Mouse (Mus musculus): ENCODE measurements around the gene Tas2r106. TPM values are rescaled to one million over a fixed set of nuclear protein-coding genes. Genes with fewer than 3 reads are reported as not detected.

Tas2r106 gene
- polyA plus RNA-seq (2014; fragmentation: Nextera tagmentation; extraction: Ambion mirVana), result not detected in 2 replicates

GRCm38 (mm10) chr6:131678786-131679185 is at the start of gene Tas2r106:
Tas2r106 (minus strand) TSS chr6:131678886.
- DNase-seq (ENCODE audit: low spot score) (no peak), ATAC-seq (replicated peaks; ENCODE audit: low FRiP score) (no peak)
- Histone ChIP-seq H3K27me3 (ENCODE audit: control insufficient read depth, insufficient read depth, low read length) (no peaks in the 10 kb centered on the region), H3K9me3 (ENCODE audit: control insufficient read depth, low read length) (no peaks in the 10 kb centered on the region), H3K4me1 (replicated peaks; ENCODE audit: control insufficient read depth, insufficient read depth, low read length) (no peaks in the 10 kb centered on the region), H3K4me3 (ENCODE audit: low read depth, low read length) (no peak within 1 kb of the TSS), H3K36me3 (ENCODE audit: control insufficient read depth, insufficient read depth, low read length) (no peaks in the 10 kb centered on the region), H3K27ac (ENCODE audit: low read depth, low read length) (no peak within 1 kb of the TSS), H3K4me2 (ENCODE audit: low read depth, low read length, severe bottlenecking) (no peak within 1 kb of the TSS), H3K9ac (ENCODE audit: low read length) (no peak within 1 kb of the TSS)
- WGBS, result 77% methylated on average over 3 of the region's 3 CpGs

- no peak overlapping the region for H3K4me2 ChIP-seq (ENCODE audit: low read depth, low read length, severe bottlenecking)
- 49% methylated on average over 7 of the region's 7 CpGs for WGBS
- H3K27ac ChIP-seq (ENCODE audit: low read depth, low read length), result no peak overlapping the region
- no peaks in the 10 kb centered on the region for H3K27me3 ChIP-seq (ENCODE audit: control insufficient read depth, insufficient read depth, low read length)
- no peak for ATAC-seq (replicated peaks; ENCODE audit: low FRiP score)
- H3K9me3 ChIP-seq (ENCODE audit: control insufficient read depth, low read length), result no peaks in the 10 kb centered on the region; the same call in 1 of the 2 replicates
- no peaks in the 10 kb centered on the region for H3K4me1 ChIP-seq (replicated peaks; ENCODE audit: control insufficient read depth, insufficient read depth, low read length)
- no peak for DNase-seq (ENCODE audit: low spot score)
- no peaks in the 10 kb centered on the region for H3K36me3 ChIP-seq (ENCODE audit: control insufficient read depth, insufficient read depth, low read length)
- no peak overlapping the region for H3K9ac ChIP-seq (ENCODE audit: low read length)
- no peak overlapping the region for H3K4me3 ChIP-seq (ENCODE audit: low read depth, low read length)
Measured at GRCm38 (mm10) chr6:131712803-131713202, 34.1 kb upstream of the Tas2r106 start.

GRCm38 (mm10) chr6:131689963-131690362 is 11.3 kb upstream of the Tas2r106 start, which contains the start of gene Tas2r114:
Tas2r114 (minus strand) TSS chr6:131690063.
- no peak within 1 kb of the TSS for H3K9ac ChIP-seq (ENCODE audit: low read length)
- H3K9me3 ChIP-seq (ENCODE audit: control insufficient read depth, low read length), result no peaks in the 10 kb centered on the region; the same call in 1 of the 2 replicates
- H3K4me1 ChIP-seq (replicated peaks; ENCODE audit: control insufficient read depth, insufficient read depth, low read length), result no peaks in the 10 kb centered on the region
- no peak within 1 kb of the TSS for H3K4me3 ChIP-seq (ENCODE audit: low read depth, low read length)
- H3K4me2 ChIP-seq (ENCODE audit: low read depth, low read length, severe bottlenecking), result no peak within 1 kb of the TSS
- H3K27ac ChIP-seq (ENCODE audit: low read depth, low read length), result no peak within 1 kb of the TSS
- no peaks in the 10 kb centered on the region for H3K27me3 ChIP-seq (ENCODE audit: control insufficient read depth, insufficient read depth, low read length)
- H3K36me3 ChIP-seq (ENCODE audit: control insufficient read depth, insufficient read depth, low read length), result no peaks in the 10 kb centered on the region
- no peak for DNase-seq (ENCODE audit: low spot score)
- ATAC-seq (replicated peaks; ENCODE audit: low FRiP score), result no peak

- ATAC-seq (replicated peaks; ENCODE audit: low FRiP score), result no peak
- WGBS, result 82% methylated on average over 1 of the region's 1 CpGs
Measured at GRCm38 (mm10) chr6:131687395-131687794, 8.7 kb upstream of the Tas2r106 start, which contains the start of gene Tas2r105. Tas2r105 (minus strand) TSS chr6:131687495.

GRCm38 (mm10) chr6:131685644-131686043 is 7.0 kb upstream of the Tas2r106 start, which contains the start of gene Tas2r104:
Tas2r104 (minus strand) TSS chr6:131685744.
- H3K36me3 ChIP-seq (ENCODE audit: control insufficient read depth, insufficient read depth, low read length), result no peaks in the 10 kb centered on the region
- no peak within 1 kb of the TSS for H3K9ac ChIP-seq (ENCODE audit: low read length)
- H3K4me3 ChIP-seq (ENCODE audit: low read depth, low read length), result no peak within 1 kb of the TSS
- DNase-seq (ENCODE audit: low spot score), result no peak
- H3K4me1 ChIP-seq (replicated peaks; ENCODE audit: control insufficient read depth, insufficient read depth, low read length), result no peaks in the 10 kb centered on the region
- ATAC-seq (replicated peaks; ENCODE audit: low FRiP score), result no peak
- no peaks in the 10 kb centered on the region for H3K9me3 ChIP-seq (ENCODE audit: control insufficient read depth, low read length)
- no peak within 1 kb of the TSS for H3K27ac ChIP-seq (ENCODE audit: low read depth, low read length)
- WGBS, result 87% methylated on average over 1 of the region's 1 CpGs
- H3K4me2 ChIP-seq (ENCODE audit: low read depth, low read length, severe bottlenecking), result no peak within 1 kb of the TSS
- no peaks in the 10 kb centered on the region for H3K27me3 ChIP-seq (ENCODE audit: control insufficient read depth, insufficient read depth, low read length)

More at GRCm38 (mm10) chr6:131687395-131687794, 8.7 kb upstream of the Tas2r106 start, which contains the start of gene Tas2r105:
- Histone ChIP-seq H3K9me3 (ENCODE audit: control insufficient read depth, low read length) (no peaks in the 10 kb centered on the region), H3K27ac (ENCODE audit: low read depth, low read length) (no peak within 1 kb of the TSS), H3K4me1 (replicated peaks; ENCODE audit: control insufficient read depth, insufficient read depth, low read length) (no peaks in the 10 kb centered on the region), H3K9ac (ENCODE audit: low read length) (no peak within 1 kb of the TSS), H3K4me2 (ENCODE audit: low read depth, low read length, severe bottlenecking) (no peak within 1 kb of the TSS), H3K27me3 (ENCODE audit: control insufficient read depth, insufficient read depth, low read length) (no peaks in the 10 kb centered on the region), H3K36me3 (ENCODE audit: control insufficient read depth, insufficient read depth, low read length) (no peaks in the 10 kb centered on the region), H3K4me3 (ENCODE audit: low read depth, low read length) (no peak within 1 kb of the TSS)
- DNase-seq (ENCODE audit: low spot score), result no peak

GRCm38 (mm10) chr6:131660049-131660448 is 18.6 kb downstream of the Tas2r106 start, which contains the start of gene Tas2r107:
Tas2r107 (minus strand) TSS chr6:131660149.
- no peaks in the 10 kb centered on the region for H3K36me3 ChIP-seq (ENCODE audit: control insufficient read depth, insufficient read depth, low read length)
- no peak within 1 kb of the TSS for H3K4me2 ChIP-seq (ENCODE audit: low read depth, low read length, severe bottlenecking)
- H3K4me1 ChIP-seq (replicated peaks; ENCODE audit: control insufficient read depth, insufficient read depth, low read length), result no peaks in the 10 kb centered on the region
- H3K9me3 ChIP-seq (ENCODE audit: control insufficient read depth, low read length), result no peaks in the 10 kb centered on the region
- no peak within 1 kb of the TSS for H3K9ac ChIP-seq (ENCODE audit: low read length)
- ATAC-seq (replicated peaks; ENCODE audit: low FRiP score) (no peak), DNase-seq (ENCODE audit: low spot score) (no peak)
- H3K27ac ChIP-seq (ENCODE audit: low read depth, low read length), result no peak within 1 kb of the TSS
- H3K27me3 ChIP-seq (ENCODE audit: control insufficient read depth, insufficient read depth, low read length), result no peaks in the 10 kb centered on the region
- no peak within 1 kb of the TSS for H3K4me3 ChIP-seq (ENCODE audit: low read depth, low read length)

- Histone ChIP-seq H3K36me3 (ENCODE audit: control insufficient read depth, insufficient read depth, low read length) (no peaks in the 10 kb centered on the region), H3K4me1 (replicated peaks; ENCODE audit: control insufficient read depth, insufficient read depth, low read length) (no peaks in the 10 kb centered on the region), H3K4me3 (ENCODE audit: low read depth, low read length) (no peak within 1 kb of the TSS), H3K27me3 (ENCODE audit: control insufficient read depth, insufficient read depth, low read length) (no peaks in the 10 kb centered on the region), H3K27ac (ENCODE audit: low read depth, low read length) (no peak within 1 kb of the TSS), H3K9me3 (ENCODE audit: control insufficient read depth, low read length) (no peaks in the 10 kb centered on the region; the same call in 1 of the 2 replicates), H3K4me2 (ENCODE audit: low read depth, low read length, severe bottlenecking) (no peak within 1 kb of the TSS), H3K9ac (ENCODE audit: low read length) (no peak within 1 kb of the TSS)
- WGBS, result 83% methylated on average over 3 of the region's 3 CpGs
- ATAC-seq (replicated peaks; ENCODE audit: low FRiP score) (no peak), DNase-seq (ENCODE audit: low spot score) (no peak)
Measured at GRCm38 (mm10) chr6:131630812-131631211, 47.9 kb downstream of the Tas2r106 start, which contains the start of gene Tas2r130. Tas2r130 (minus strand) TSS chr6:131630912.

Other genes starting within 250 kb of the Tas2r106 start
- not detected in 2 replicates for gene 5430401F13Rik, start 192.5 kb downstream of the Tas2r106 start, polyA plus RNA-seq (2014; fragmentation: Nextera tagmentation; extraction: Ambion mirVana)
- gene Gm6619, start 192.5 kb downstream of the Tas2r106 start, polyA plus RNA-seq (2014; fragmentation: Nextera tagmentation; extraction: Ambion mirVana), result not detected in 2 replicates
- gene Tas2r130, start 48.0 kb downstream of the Tas2r106 start, polyA plus RNA-seq (2014; fragmentation: Nextera tagmentation; extraction: Ambion mirVana), result not detected in 2 replicates
- gene Tas2r107, start 18.7 kb downstream of the Tas2r106 start, polyA plus RNA-seq (2014; fragmentation: Nextera tagmentation; extraction: Ambion mirVana), result not detected in 2 replicates
- not detected in 2 replicates for gene Tas2r104, start 6.9 kb upstream of the Tas2r106 start, polyA plus RNA-seq (2014; fragmentation: Nextera tagmentation; extraction: Ambion mirVana)
- not detected in 2 replicates for gene Tas2r105, start 8.6 kb upstream of the Tas2r106 start, polyA plus RNA-seq (2014; fragmentation: Nextera tagmentation; extraction: Ambion mirVana)
- not detected in 2 replicates for gene Tas2r114, start 11.2 kb upstream of the Tas2r106 start, polyA plus RNA-seq (2014; fragmentation: Nextera tagmentation; extraction: Ambion mirVana)